Mouse (Mus musculus): ENCODE measurements around the gene Pla2g15. TPM values are rescaled to one million over a fixed set of nuclear protein-coding genes. Genes with fewer than 3 reads are reported as not detected.

The Pla2g15 gene
- polyA plus RNA-seq, 1 experiment from 2014 or later, result 7.7 TPM

- WGBS (ENCODE audit: insufficient replicate concordance), result 70% methylated on average over 9 of the region's 9 CpGs
- DNase-seq (no peak), ATAC-seq (no peak)
- 0 out of 2 replicates have a peak overlapping the region, but pooled peaks have one; percentile 79 for H3K27ac ChIP-seq (ENCODE audit: low read depth)
- H3K9me3 ChIP-seq (ENCODE audit: low read length), result no peaks in the 10 kb centered on the region
- H3K4me2 ChIP-seq (ENCODE audit: low read depth, low read length), result peak overlapping the region; percentile 84
- no peak for TF ChIP-seq CTCF (IDR thresholded peaks at IDR 0.05; ENCODE audit: low read depth)
- TF ChIP-seq EP300 (IDR thresholded peaks at IDR 0.05; ENCODE audit: low read depth), result no peak
- H3K4me1 ChIP-seq (ENCODE audit: insufficient read depth), result peaks cover 10% of the 10 kb centered on the region; the same call in 1 of the 2 replicates
- H3K4me3 ChIP-seq (ENCODE audit: low read depth, low read length), result peak overlapping the region; percentile 64
- H3K27me3 ChIP-seq (ENCODE audit: insufficient read depth, low read length), result no peaks in the 10 kb centered on the region
- 0 out of 2 replicates have a peak, but pooled peaks cover under 1% of the 10 kb centered on the region for H3K36me3 ChIP-seq (replicated peaks; ENCODE audit: insufficient read depth, low read length)
- 0 out of 2 replicates have a peak overlapping the region, but pooled peaks have one; percentile 45 for H3K9ac ChIP-seq (replicated peaks)
Measured at GRCm38 (mm10) chr8:106151041-106151440, 842 bp downstream of the Pla2g15 start.

GRCm38 (mm10) chr8:106152876-106153275 is 2.7 kb downstream of the Pla2g15 start:
- H3K27me3 ChIP-seq (ENCODE audit: insufficient read depth, low read length), result no peaks in the 10 kb centered on the region
- H3K9ac ChIP-seq (replicated peaks), result no peak overlapping the region
- no peak overlapping the region for H3K4me3 ChIP-seq (ENCODE audit: low read depth, low read length)
- DNase-seq (no peak), ATAC-seq (no peak)
- no peaks in the 10 kb centered on the region for H3K9me3 ChIP-seq (ENCODE audit: low read length)
- no peak overlapping the region for H3K27ac ChIP-seq (ENCODE audit: low read depth)
- TF ChIP-seq EP300 (IDR thresholded peaks at IDR 0.05; ENCODE audit: low read depth) (no peak), CTCF (IDR thresholded peaks at IDR 0.05; ENCODE audit: low read depth) (no peak)
- 31% methylated on average over 4 of the region's 4 CpGs for WGBS (ENCODE audit: insufficient replicate concordance)
- peak overlapping the region; percentile 1; the same call in 1 of the 2 replicates for H3K4me2 ChIP-seq (ENCODE audit: low read depth, low read length)
- peaks cover 10% of the 10 kb centered on the region; the same call in 1 of the 2 replicates for H3K4me1 ChIP-seq (ENCODE audit: insufficient read depth)
- 0 out of 2 replicates have a peak, but pooled peaks cover 5% of the 10 kb centered on the region for H3K36me3 ChIP-seq (replicated peaks; ENCODE audit: insufficient read depth, low read length)

DNA sequence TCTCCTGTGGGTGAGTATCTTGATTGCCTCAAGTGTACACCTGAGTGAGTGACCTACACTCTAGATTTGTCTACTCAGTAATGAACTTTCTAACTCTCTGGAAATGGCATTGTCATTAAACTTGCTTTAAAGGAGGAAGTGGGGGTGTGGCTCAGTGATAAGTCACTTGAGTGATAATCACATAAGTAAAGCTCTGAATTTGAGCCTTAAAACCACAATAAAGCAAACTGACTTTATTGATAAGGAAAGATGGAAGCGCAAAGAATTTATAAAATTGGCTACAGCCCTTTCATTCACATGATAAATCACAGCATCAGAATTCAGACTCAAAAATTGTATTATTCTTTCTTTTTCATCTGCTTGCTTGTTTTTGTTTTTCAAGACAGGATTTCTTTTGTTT is 7.2 kb downstream of the Pla2g15 start:
- H3K4me1 ChIP-seq (ENCODE audit: insufficient read depth), result no peaks in the 10 kb centered on the region

GRCm38 (mm10) chr8:106158381-106158780 is 8.2 kb downstream of the Pla2g15 start:
- H3K36me3 ChIP-seq (replicated peaks; ENCODE audit: insufficient read depth, low read length), result peaks cover 15% of the 10 kb centered on the region
- no peak overlapping the region for H3K9ac ChIP-seq (replicated peaks)
- no peak overlapping the region for H3K4me3 ChIP-seq (ENCODE audit: low read depth, low read length)
- TF ChIP-seq EP300 (IDR thresholded peaks at IDR 0.05; ENCODE audit: low read depth) (no peak), CTCF (IDR thresholded peaks at IDR 0.05; ENCODE audit: low read depth) (no peak)
- H3K27ac ChIP-seq (ENCODE audit: low read depth), result no peak overlapping the region
- DNase-seq, result no peak
- no peak for ATAC-seq
- WGBS (ENCODE audit: insufficient replicate concordance), result 88% methylated on average over 10 of the region's 10 CpGs
- no peaks in the 10 kb centered on the region for H3K4me1 ChIP-seq (ENCODE audit: insufficient read depth)
- no peaks in the 10 kb centered on the region for H3K9me3 ChIP-seq (ENCODE audit: low read length)
- no peak overlapping the region for H3K4me2 ChIP-seq (ENCODE audit: low read depth, low read length)
- no peaks in the 10 kb centered on the region for H3K27me3 ChIP-seq (ENCODE audit: insufficient read depth, low read length)

More for the DNA sequence above, 7.2 kb downstream of the Pla2g15 start:
- Histone ChIP-seq H3K36me3 (replicated peaks; ENCODE audit: insufficient read depth, low read length) (peaks cover 11% of the 10 kb centered on the region), H3K4me3 (ENCODE audit: low read depth, low read length) (no peak overlapping the region), H3K9ac (replicated peaks) (no peak overlapping the region), H3K9me3 (ENCODE audit: low read length) (no peaks in the 10 kb centered on the region), H3K27me3 (ENCODE audit: insufficient read depth, low read length) (no peaks in the 10 kb centered on the region), H3K27ac (ENCODE audit: low read depth) (no peak overlapping the region), H3K4me2 (ENCODE audit: low read depth, low read length) (no peak overlapping the region)
- ATAC-seq, result no peak
- DNase-seq, result no peak
- TF ChIP-seq CTCF (IDR thresholded peaks at IDR 0.05; ENCODE audit: low read depth), result no peak
- TF ChIP-seq EP300 (IDR thresholded peaks at IDR 0.05; ENCODE audit: low read depth), result no peak
- WGBS (ENCODE audit: insufficient replicate concordance), result 62% methylated on average over 1 of the region's 1 CpGs

DNA sequence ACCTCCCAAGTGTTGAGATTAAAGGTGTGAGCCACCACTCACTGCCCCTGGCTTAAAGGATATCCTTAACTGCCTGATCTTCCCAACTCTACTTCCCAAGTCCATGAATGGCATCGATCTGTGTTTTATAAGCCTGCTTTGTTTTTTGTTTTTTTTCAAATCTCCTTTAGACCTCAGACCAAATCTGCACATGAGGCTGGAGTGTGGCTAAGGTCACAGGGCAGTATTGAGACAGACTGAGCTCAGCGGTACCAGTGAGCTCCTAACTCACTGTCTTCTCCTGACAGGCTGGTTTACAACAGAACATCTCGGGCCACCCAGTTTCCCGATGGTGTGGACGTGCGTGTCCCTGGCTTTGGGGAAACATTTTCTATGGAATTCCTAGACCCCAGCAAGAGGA is 9.7 kb downstream of the Pla2g15 start:
- ATAC-seq, result no peak
- no peak for DNase-seq
- Histone ChIP-seq H3K4me2 (ENCODE audit: low read depth, low read length) (no peak overlapping the region), H3K9me3 (ENCODE audit: low read length) (no peaks in the 10 kb centered on the region), H3K27ac (ENCODE audit: low read depth) (no peak overlapping the region), H3K36me3 (replicated peaks; ENCODE audit: insufficient read depth, low read length) (peaks cover 18% of the 10 kb centered on the region), H3K9ac (replicated peaks) (no peak overlapping the region), H3K4me1 (ENCODE audit: insufficient read depth) (no peaks in the 10 kb centered on the region), H3K27me3 (ENCODE audit: insufficient read depth, low read length) (no peaks in the 10 kb centered on the region), H3K4me3 (ENCODE audit: low read depth, low read length) (no peak overlapping the region)
- TF ChIP-seq CTCF (IDR thresholded peaks at IDR 0.05; ENCODE audit: low read depth), result no peak
- no peak for TF ChIP-seq EP300 (IDR thresholded peaks at IDR 0.05; ENCODE audit: low read depth)
- 75% methylated on average over 6 of the region's 6 CpGs for WGBS (ENCODE audit: insufficient replicate concordance)

- H3K4me3 ChIP-seq (ENCODE audit: low read depth, low read length), result no peak overlapping the region
- DNase-seq (no peak), ATAC-seq (no peak)
- H3K9me3 ChIP-seq (ENCODE audit: low read length), result no peaks in the 10 kb centered on the region
- peaks cover 4% of the 10 kb centered on the region for H3K27me3 ChIP-seq (ENCODE audit: insufficient read depth, low read length)
- peaks cover 3% of the 10 kb centered on the region for H3K4me1 ChIP-seq (ENCODE audit: insufficient read depth)
- no peak overlapping the region for H3K9ac ChIP-seq (replicated peaks)
- TF ChIP-seq EP300 (IDR thresholded peaks at IDR 0.05; ENCODE audit: low read depth) (no peak), CTCF (IDR thresholded peaks at IDR 0.05; ENCODE audit: low read depth) (no peak)
- no peak overlapping the region for H3K27ac ChIP-seq (ENCODE audit: low read depth)
- WGBS (ENCODE audit: insufficient replicate concordance), result 81% methylated on average over 9 of the region's 9 CpGs
- no peak overlapping the region for H3K4me2 ChIP-seq (ENCODE audit: low read depth, low read length)
- peaks cover 13% of the 10 kb centered on the region for H3K36me3 ChIP-seq (replicated peaks; ENCODE audit: insufficient read depth, low read length)
Measured at GRCm38 (mm10) chr8:106163251-106163650, 13.1 kb downstream of the Pla2g15 start.

Measured in liver, postnatal 0 days (tissue).